Mouse (Mus musculus): ENCODE measurements at regions not wholly inside any gene's neighbourhood (a gene's known extent, or its start where the extent isn't known, plus 50 kb on each side); places are given as distances from the start of the nearest gene placed in this dataset.
A peak's percentile ranks its signal among the peaks of the same experiment; 100 is the strongest.

DNA sequence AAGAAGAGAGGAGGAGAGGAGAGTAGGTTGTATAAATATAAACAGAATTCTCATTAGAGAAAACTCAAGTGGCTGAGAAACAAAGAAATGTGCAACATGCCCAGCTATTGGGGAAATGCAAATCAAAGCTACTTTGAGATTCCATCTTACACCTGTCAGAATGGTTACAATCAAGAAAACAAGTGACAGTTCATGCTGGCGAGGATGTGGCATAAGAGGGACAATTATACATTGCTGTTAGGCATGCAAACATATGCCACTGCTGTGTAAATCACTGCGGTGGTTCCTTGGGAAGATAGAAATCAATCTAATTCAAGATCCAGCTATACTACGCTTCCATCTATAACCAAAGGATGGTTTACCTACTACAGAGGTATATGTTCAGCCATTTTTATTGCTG, 300.4 kb upstream of the Kynu start:
- Histone ChIP-seq H3K9ac (replicated peaks) (no peak overlapping the region), H3K9me3 (no peaks in the 10 kb centered on the region), H3K27me3 (no peaks in the 10 kb centered on the region), H3K4me3 (no peak overlapping the region), H3K27ac (replicated peaks) (no peak overlapping the region), H3K36me3 (no peaks in the 10 kb centered on the region), H3K4me1 (no peaks in the 10 kb centered on the region), H3K4me2 (replicated peaks) (no peak overlapping the region)
- peak; percentile 76 for ATAC-seq (replicated peaks)
- WGBS = 71% methylated on average over 3 of the region's 3 CpGs

DNA sequence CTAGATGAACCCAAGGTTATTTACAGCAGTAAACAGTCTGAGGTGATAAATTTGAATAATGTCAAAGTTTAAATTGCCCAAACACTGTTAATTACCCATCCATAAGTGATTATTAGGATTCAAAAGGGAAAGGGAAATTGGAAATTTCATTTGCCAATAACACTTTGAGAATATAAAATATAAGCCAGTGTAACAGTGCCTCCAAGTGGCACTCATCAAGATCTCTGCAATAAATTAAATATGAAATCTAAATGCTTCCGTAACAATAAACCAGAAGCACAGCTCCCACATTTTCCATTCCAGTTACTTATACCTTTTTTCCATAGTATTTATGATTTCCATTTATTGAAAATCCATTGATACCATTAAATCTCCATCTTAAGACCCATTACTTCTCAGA, 284.3 kb upstream of the Kynu start:
- Histone ChIP-seq H3K27ac (replicated peaks) (no peak overlapping the region), H3K4me1 (peaks cover 7% of the 10 kb centered on the region; the same call in 1 of the 2 replicates), H3K36me3 (no peaks in the 10 kb centered on the region), H3K4me2 (replicated peaks) (no peak overlapping the region), H3K9ac (replicated peaks) (no peak overlapping the region), H3K27me3 (no peaks in the 10 kb centered on the region), H3K4me3 (no peak overlapping the region), H3K9me3 (no peaks in the 10 kb centered on the region)
- ATAC-seq (replicated peaks) = no peak
- WGBS = 70% methylated on average over 1 of the region's 1 CpGs

- no peak overlapping the region for H3K4me3 ChIP-seq
- H3K4me1 ChIP-seq = peaks cover 7% of the 10 kb centered on the region; the same call in 1 of the 2 replicates
- H3K9ac ChIP-seq (replicated peaks) = no peak overlapping the region
- H3K27ac ChIP-seq (replicated peaks) = 0 out of 2 replicates have a peak overlapping the region, but pooled peaks have one; percentile 9
- 0 out of 2 replicates have a peak overlapping the region, but pooled peaks have one; percentile 3 for H3K4me2 ChIP-seq (replicated peaks)
- peak; percentile 75 for ATAC-seq (replicated peaks)
- no peaks in the 10 kb centered on the region for H3K27me3 ChIP-seq
- no peaks in the 10 kb centered on the region for H3K36me3 ChIP-seq
- no peaks in the 10 kb centered on the region for H3K9me3 ChIP-seq
- WGBS = 18% methylated on average over 9 of the region's 9 CpGs
Measured at GRCm38 (mm10) chr2:43272080-43272479, 283.0 kb upstream of the Kynu start.

- Histone ChIP-seq H3K36me3 (no peaks in the 10 kb centered on the region), H3K4me2 (replicated peaks) (no peak overlapping the region), H3K9ac (replicated peaks) (no peak overlapping the region), H3K4me1 (peaks cover 7% of the 10 kb centered on the region; the same call in 1 of the 2 replicates), H3K9me3 (no peaks in the 10 kb centered on the region), H3K27ac (replicated peaks) (no peak overlapping the region), H3K27me3 (no peaks in the 10 kb centered on the region), H3K4me3 (no peak overlapping the region)
- ATAC-seq (replicated peaks) = no peak
- WGBS = 88% methylated on average over 2 of the region's 2 CpGs
Measured at GRCm38 (mm10) chr2:43274012-43274411, 281.1 kb upstream of the Kynu start.

GRCm38 (mm10) chr2:43295801-43296200, 259.3 kb upstream of the Kynu start:
- no peak overlapping the region for H3K4me2 ChIP-seq (replicated peaks)
- H3K9ac ChIP-seq (replicated peaks) = no peak overlapping the region
- no peak overlapping the region for H3K4me3 ChIP-seq
- no peaks in the 10 kb centered on the region for H3K9me3 ChIP-seq
- no peaks in the 10 kb centered on the region for H3K27me3 ChIP-seq
- 85% methylated on average over 2 of the region's 2 CpGs for WGBS
- no peak for ATAC-seq (replicated peaks)
- no peaks in the 10 kb centered on the region for H3K4me1 ChIP-seq
- no peaks in the 10 kb centered on the region for H3K36me3 ChIP-seq
- H3K27ac ChIP-seq (replicated peaks) = no peak overlapping the region

GRCm38 (mm10) chr2:43323836-43324235, 231.3 kb upstream of the Kynu start:
- peak; percentile 75 for ATAC-seq (replicated peaks)
- Histone ChIP-seq H3K4me2 (replicated peaks) (no peak overlapping the region), H3K4me1 (no peaks in the 10 kb centered on the region), H3K27me3 (no peaks in the 10 kb centered on the region), H3K4me3 (no peak overlapping the region), H3K27ac (replicated peaks) (no peak overlapping the region), H3K9me3 (no peaks in the 10 kb centered on the region), H3K36me3 (no peaks in the 10 kb centered on the region), H3K9ac (replicated peaks) (no peak overlapping the region)
- 77% methylated on average over 1 of the region's 1 CpGs for WGBS

- Histone ChIP-seq H3K9me3 (no peaks in the 10 kb centered on the region), H3K27ac (replicated peaks) (no peak overlapping the region), H3K4me1 (no peaks in the 10 kb centered on the region), H3K9ac (replicated peaks) (no peak overlapping the region), H3K27me3 (no peaks in the 10 kb centered on the region), H3K36me3 (no peaks in the 10 kb centered on the region), H3K4me2 (replicated peaks) (no peak overlapping the region), H3K4me3 (no peak overlapping the region)
- WGBS = 82% methylated on average over 2 of the region's 2 CpGs
- ATAC-seq (replicated peaks) = no peak
Measured at GRCm38 (mm10) chr2:43364301-43364700, 190.8 kb upstream of the Kynu start.

DNA sequence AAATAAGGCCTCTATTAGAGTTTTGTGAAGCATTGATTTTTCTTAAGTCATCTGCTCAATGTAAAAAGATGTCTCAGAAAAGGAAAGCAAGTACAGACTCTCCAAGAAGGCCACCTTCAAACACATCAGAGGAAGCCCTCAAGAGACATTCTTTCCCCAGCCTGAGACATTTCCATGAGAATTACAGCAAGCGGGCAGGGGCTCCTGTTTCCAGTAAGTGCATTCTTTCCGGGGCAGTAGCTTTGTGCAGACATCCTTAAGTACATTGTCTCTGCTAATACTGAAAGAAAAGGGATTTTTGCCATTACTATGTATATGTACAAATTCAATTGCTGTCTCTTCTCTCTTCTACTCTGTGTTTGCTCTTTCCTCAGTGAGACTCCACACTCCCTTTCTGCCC, 189.3 kb upstream of the Kynu start:
- 31% methylated on average over 2 of the region's 2 CpGs for WGBS
- Histone ChIP-seq H3K36me3 (no peaks in the 10 kb centered on the region), H3K9me3 (no peaks in the 10 kb centered on the region), H3K27me3 (no peaks in the 10 kb centered on the region), H3K9ac (replicated peaks) (no peak overlapping the region), H3K4me1 (no peaks in the 10 kb centered on the region), H3K4me3 (no peak overlapping the region), H3K27ac (replicated peaks) (no peak overlapping the region), H3K4me2 (replicated peaks) (no peak overlapping the region)
- no peak for ATAC-seq (replicated peaks)

GRCm38 (mm10) chr2:43403348-43403747, 151.8 kb upstream of the Kynu start:
- no peak overlapping the region for H3K4me3 ChIP-seq
- H3K9me3 ChIP-seq = no peaks in the 10 kb centered on the region
- no peak overlapping the region for H3K9ac ChIP-seq (replicated peaks)
- H3K36me3 ChIP-seq = no peaks in the 10 kb centered on the region
- H3K27ac ChIP-seq (replicated peaks) = no peak overlapping the region
- no peaks in the 10 kb centered on the region for H3K27me3 ChIP-seq
- no peak for ATAC-seq (replicated peaks)
- H3K4me1 ChIP-seq = no peaks in the 10 kb centered on the region
- no peak overlapping the region for H3K4me2 ChIP-seq (replicated peaks)

- Histone ChIP-seq H3K4me1 (no peaks in the 10 kb centered on the region), H3K27me3 (no peaks in the 10 kb centered on the region), H3K27ac (replicated peaks) (no peak overlapping the region), H3K4me2 (replicated peaks) (no peak overlapping the region), H3K36me3 (no peaks in the 10 kb centered on the region), H3K4me3 (no peak overlapping the region), H3K9ac (replicated peaks) (no peak overlapping the region), H3K9me3 (no peaks in the 10 kb centered on the region)
- ATAC-seq (replicated peaks) = no peak
- WGBS = 86% methylated on average over 6 of the region's 6 CpGs
Measured at GRCm38 (mm10) chr2:43404163-43404967, 150.8 kb upstream of the Kynu start.

DNA sequence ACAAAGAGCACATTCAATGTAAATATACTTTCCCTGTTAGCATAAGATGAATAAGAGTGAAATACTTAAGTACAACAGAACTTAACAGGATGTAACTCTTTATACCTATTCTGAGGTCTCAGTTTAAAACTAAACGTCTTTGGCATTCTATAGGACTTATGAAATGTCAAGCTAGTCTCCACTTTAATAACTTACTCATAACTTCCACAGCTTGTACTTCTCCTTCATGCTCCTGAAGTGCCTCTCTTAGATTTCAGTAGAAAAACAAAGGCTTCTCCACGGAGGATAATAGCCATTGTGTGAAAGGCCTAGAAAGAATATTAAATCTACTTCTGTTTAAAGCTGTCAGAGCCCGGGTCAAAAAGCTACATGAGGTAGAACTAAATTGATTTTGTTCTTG, 117.9 kb upstream of the Kynu start:
- H3K4me3 ChIP-seq = no peak overlapping the region
- ATAC-seq (replicated peaks) = no peak
- no peaks in the 10 kb centered on the region for H3K4me1 ChIP-seq
- no peaks in the 10 kb centered on the region for H3K36me3 ChIP-seq
- H3K27me3 ChIP-seq = no peaks in the 10 kb centered on the region
- H3K9me3 ChIP-seq = no peaks in the 10 kb centered on the region
- no peak overlapping the region for H3K4me2 ChIP-seq (replicated peaks)
- 39% methylated on average over 3 of the region's 3 CpGs for WGBS
- H3K9ac ChIP-seq (replicated peaks) = no peak overlapping the region
- H3K27ac ChIP-seq (replicated peaks) = no peak overlapping the region

GRCm38 (mm10) chr2:43455158-43455873, 99.8 kb upstream of the Kynu start:
- no peaks in the 10 kb centered on the region for H3K9me3 ChIP-seq
- WGBS = 84% methylated on average over 10 of the region's 10 CpGs
- H3K27me3 ChIP-seq = no peaks in the 10 kb centered on the region
- H3K4me3 ChIP-seq = no peak overlapping the region
- no peak for ATAC-seq (replicated peaks)
- no peaks in the 10 kb centered on the region for H3K4me1 ChIP-seq
- no peak overlapping the region for H3K27ac ChIP-seq (replicated peaks)
- no peaks in the 10 kb centered on the region for H3K36me3 ChIP-seq
- H3K4me2 ChIP-seq (replicated peaks) = no peak overlapping the region
- H3K9ac ChIP-seq (replicated peaks) = no peak overlapping the region

Measured in forebrain, embryonic 15.5 days (tissue).